Mouse (Mus musculus) embryonic stem cell, embryonic (primary cell): ENCODE results near the gene Hagh.

Experiments used
- CTCF ChIA-PET, 4 experiments: fragments of 300-600 bp in 2 of 4; fragments of 350-600 bp in 2 of 4; sonication (Branson Sonifier 250); formaldehyde crosslinking; loops; one replicate each; lab custom pipeline; 2022; ENCODE audit warnings: inconsistent platforms in 2 of 4; lab: Charles Lee
- POLR2A ChIA-PET, 4 experiments: fragments of 300-600 bp in 2 of 4; fragments of 350-600 bp in 2 of 4; sonication (Branson Sonifier 250); formaldehyde crosslinking; loops; one replicate each; lab custom pipeline; 2022; ENCODE audit warnings: antibody characterized with exemption in 4 of 4, inconsistent platforms in 1 of 4; lab: Charles Lee

Hagh gene

DNA sequence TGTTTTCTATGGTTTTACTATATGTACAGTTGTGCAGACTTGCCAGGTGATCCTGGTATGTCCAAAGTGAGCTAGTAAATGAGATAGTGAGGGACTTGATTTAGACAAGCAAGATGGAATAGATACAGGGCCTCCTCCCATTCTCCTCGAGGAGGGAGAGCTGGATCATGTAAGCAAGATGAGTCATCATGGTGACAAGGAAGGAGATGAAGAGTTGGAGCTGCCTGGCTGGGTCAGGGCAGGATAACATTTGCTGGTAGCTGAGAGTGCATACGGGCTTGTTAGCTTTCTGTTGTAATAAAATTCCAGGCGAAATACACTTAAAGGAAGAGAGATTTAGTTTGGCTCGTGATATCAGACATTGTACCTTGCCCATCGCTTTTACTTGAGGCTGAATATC lies 398 bp downstream of the Hagh start:
- ChIA-PET CTCF (interaction anchor here (0.6 to 2.1 kb wide), 19 partner anchors 9 to 379 kb away, joined by 3 to 11 read pairs (median 4); partner anchors contain the start of genes Fahd1 (in 2 of the 4), Eme2 (in 1 of the 4), Mrps34 (in 1 of the 4) and Nubp2 (in 1 of the 4)), POLR2A (interaction anchor here in 3 of 4 experiments (0.8 to 4.0 kb wide), 15 partner anchors 10 to 121 kb away, joined by 3 to 35 read pairs (median 5); partner anchors contain the start of genes Fahd1 (in 3 of the 3), Jpt2 (in 1 of the 3), Nubp2 (in 1 of the 3) and Spsb3 (in 1 of the 3))

DNA sequence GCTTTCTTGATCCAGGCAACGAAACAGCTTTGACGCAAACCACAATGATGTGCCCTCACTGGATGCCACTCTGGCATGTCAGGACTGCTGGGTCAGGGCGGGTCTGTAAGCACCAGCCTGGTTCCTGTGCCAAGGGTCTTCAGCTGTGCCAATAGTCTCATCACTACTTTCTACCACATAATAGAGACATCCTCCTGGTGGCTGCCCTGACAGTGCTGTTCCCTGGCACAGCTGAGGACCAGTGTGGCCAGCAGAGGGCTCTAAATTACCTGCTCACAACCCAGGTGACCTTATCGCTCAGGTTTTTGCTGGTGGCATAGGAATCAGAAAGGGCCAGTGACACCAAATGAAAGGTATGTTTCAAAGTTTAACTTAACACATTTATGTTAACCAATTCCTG lies 1.2 kb downstream of the Hagh start:
- ChIA-PET CTCF (interaction anchor here (0.9 to 2.1 kb wide), 15 partner anchors 8 to 379 kb away, joined by 3 to 11 read pairs (median 4); partner anchors contain the start of genes Fahd1 (in 2 of the 4), Eme2 (in 1 of the 4), Mrps34 (in 1 of the 4) and Spsb3 (in 1 of the 4)), POLR2A (interaction anchor here in 2 of 4 experiments (0.7 to 4.0 kb wide), 9 partner anchors 9 to 96 kb away, joined by 3 to 35 read pairs (median 4); partner anchors contain the start of genes Fahd1 (in 2 of the 2), Eme2 (in 1 of the 2), Mrps34 (in 1 of the 2) and Nubp2 (in 1 of the 2))

DNA sequence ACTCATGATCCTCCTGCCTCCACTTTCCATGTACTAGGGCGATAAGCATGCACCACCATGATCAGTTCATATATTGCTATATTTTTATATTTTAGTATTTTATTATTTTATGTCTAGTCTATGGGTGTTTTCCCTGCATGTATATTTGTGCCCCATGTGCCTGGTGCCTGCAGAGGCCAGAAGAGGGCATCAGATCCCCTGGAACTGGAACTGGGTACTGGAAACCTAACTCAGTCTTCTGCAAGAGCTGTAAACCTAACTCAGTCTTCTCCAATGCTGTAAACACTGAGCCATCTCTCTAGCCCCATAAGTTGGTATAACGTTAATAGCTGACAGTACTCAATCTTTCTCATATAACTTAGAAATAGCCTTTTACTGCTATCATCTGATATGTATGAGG lies 2.7 kb downstream of the Hagh start:
- POLR2A ChIA-PET: interaction anchor here in 3 of 4 experiments (1.2 to 1.9 kb wide), 4 partner anchors 35 to 442 kb away, joined by 3 to 6 read pairs (median 4); partner anchors contain the start of genes Eme2 (in 1 of the 3) and Mrps34 (in 1 of the 3)
- CTCF ChIA-PET: interaction anchor here in 2 of 4 experiments (1.0 to 1.5 kb wide), 4 partner anchors 35 to 97 kb away, joined by 3 to 7 read pairs (median 6); no protein-coding TSS in a partner anchor

DNA sequence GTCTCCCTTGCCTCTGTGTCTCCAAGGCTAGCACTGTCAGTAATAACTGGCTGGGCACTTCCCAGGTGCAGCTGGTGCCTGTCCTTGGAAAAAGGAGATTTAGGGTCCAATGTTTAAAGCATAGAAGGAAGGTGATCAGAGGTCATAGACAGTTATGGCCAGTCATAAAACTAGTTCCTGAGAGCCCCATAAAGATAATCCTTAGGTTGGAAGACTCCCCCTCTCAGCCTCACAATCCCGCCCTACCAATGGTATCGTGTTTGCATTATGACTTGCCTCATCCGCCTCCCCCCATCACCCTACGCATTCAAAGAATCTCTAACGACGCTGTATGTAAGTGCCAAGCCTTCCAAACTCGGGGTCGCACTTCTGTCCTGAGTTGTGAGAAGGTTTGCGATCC lies 4.6 kb downstream of the Hagh start:
- ChIA-PET CTCF (interaction anchor here in 2 of 4 experiments (0.9 to 1.9 kb wide), 4 partner anchors 26 to 93 kb away, joined by 3 to 4 read pairs (median 4); no protein-coding TSS in a partner anchor), POLR2A (interaction anchor here in 2 of 4 experiments (0.8 to 8.5 kb wide), 7 partner anchors 33 to 123 kb away, joined by 3 to 55 read pairs (median 3); no protein-coding TSS in a partner anchor)

DNA sequence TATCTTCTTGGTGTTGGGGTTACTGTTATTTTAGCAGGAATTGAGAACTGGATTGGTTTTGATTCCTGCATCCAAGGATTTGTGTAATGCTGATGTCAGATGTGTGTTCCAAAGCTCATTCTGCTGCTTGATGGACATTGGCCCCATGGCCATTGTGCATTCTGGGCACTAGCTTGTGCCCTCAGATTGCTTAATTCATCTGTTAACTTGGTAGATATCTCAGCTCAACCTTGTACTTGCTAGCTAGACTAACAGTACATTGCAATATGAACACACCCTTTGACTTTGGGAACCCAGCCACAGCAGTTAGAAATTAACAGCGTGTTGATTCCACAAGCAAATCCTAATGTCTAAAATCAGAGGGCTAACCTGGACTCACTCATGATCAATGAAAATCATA lies 7.4 kb downstream of the Hagh start:
- CTCF ChIA-PET: interaction anchor here in 2 of 4 experiments (0.5 to 1.3 kb wide), 2 partner anchors 102 kb away, joined by 3 read pairs; no protein-coding TSS in a partner anchor
- POLR2A ChIA-PET: interaction anchor here in 2 of 4 experiments (0.9 to 8.5 kb wide), 7 partner anchors 16 to 38 kb away, joined by 3 to 71 read pairs (median 31); partner anchors contain the start of genes Nubp2 (in 1 of the 2) and Spsb3 (in 1 of the 2)

DNA sequence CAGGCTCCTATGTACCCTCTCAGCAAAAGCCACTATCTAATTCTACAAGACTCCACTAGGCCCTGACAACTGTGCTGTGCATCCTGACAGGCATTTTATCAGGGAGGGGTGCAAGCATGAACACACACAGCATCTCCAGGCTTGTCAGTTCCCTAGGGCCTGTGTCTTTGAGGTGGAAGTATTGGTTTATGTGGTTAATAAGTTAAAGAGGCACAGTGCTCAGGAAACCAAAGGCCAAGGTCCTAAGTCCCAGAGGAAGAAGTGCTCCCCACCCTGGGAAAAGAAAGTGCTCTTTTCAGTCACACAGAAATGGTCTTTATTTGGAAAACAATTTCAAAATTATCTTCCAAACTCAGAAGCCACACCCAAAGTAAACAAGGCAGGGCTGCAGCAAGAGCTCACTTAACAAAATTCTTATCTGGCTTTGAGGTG lies 8.7 kb downstream of the Hagh start:
- ChIA-PET CTCF (interaction anchor here in 2 of 4 experiments (1.0 to 1.8 kb wide), 2 partner anchors 8 kb away, joined by 3 to 6 read pairs; partner anchors contain the start of gene Hagh (in 1 of the 2)), POLR2A (interaction anchor here in 3 of 4 experiments (0.6 to 8.5 kb wide), 36 partner anchors 8 to 292 kb away, joined by 3 to 92 read pairs (median 8); partner anchors contain the start of genes Eme2 (in 2 of the 3), Igfals (in 2 of the 3), Meiob (in 2 of the 3) and Mrps34 (in 2 of the 3))

DNA sequence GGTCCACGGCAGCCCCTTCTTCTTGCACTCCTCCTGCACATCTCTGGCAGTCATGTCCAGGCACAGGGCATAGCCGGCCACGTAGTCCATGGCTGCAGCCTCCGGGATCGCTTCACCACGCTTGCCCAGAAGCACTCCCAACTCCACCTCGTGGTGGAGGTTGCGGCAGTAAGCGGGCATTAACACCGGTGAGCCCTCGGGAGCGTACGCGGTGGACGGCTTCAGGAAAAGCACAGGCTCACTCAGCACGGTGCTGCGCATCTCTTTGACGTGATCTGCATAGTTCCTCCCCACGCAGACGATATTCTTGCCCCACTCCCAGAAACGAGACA lies 9.8 kb downstream of the Hagh start:
- POLR2A ChIA-PET: interaction anchor here in 3 of 4 experiments (0.6 to 8.5 kb wide), 97 partner anchors 8 to 947 kb away, joined by 3 to 92 read pairs (median 5); partner anchors contain the start of genes Eme2 (in 3 of the 3), Hagh (in 3 of the 3), Igfals (in 3 of the 3) and Jpt2 (in 3 of the 3)
- CTCF ChIA-PET: interaction anchor here in 2 of 4 experiments (0.6 to 1.8 kb wide), 15 partner anchors 9 to 718 kb away, joined by 3 to 9 read pairs (median 4); partner anchors contain the start of genes Hagh (in 2 of the 2), Mapk8ip3 (in 1 of the 2), Nubp2 (in 1 of the 2) and Spsb3 (in 1 of the 2)

DNA sequence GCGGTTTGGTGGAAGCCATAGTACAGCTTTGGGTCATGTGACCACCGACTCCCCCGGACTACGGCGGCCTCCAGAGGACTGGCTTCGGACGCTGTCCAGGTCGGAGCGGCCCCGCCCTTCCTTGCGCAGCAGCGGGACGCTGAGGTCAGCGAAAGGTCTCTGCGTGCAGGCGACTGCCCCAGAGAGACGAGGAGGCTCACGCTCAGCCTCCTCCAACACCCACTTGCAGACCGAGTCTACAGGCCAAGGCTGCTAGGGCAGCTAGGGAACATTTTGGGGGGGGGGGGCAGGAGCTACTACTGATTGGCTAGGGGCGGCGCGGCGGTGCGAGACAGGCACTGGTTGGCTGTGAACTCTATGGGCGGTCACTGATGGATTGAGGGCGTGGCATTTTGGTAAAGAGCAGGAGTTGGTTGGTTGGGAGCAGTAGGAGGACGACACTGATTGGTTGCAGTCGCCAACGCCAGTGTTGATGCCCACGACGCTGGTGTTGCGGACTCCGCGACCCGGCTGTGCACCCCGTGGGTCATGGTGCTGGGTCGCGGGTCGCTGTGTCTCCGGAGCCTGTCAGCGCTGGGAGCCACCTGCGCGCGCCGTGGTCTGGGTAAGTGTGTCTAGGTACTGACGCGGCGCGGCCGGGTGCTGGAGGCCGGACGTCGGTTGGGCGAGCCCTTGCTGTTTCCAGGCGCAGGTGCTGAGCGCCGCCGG lies 10.3 kb downstream of the Hagh start, which contains the start of gene Fahd1:
Gene Fahd1 (minus strand): TSS at position 300 of the 708 bp plus-strand sequence.
- POLR2A ChIA-PET: interaction anchor here (0.6 to 8.5 kb wide), 99 partner anchors 10 to 947 kb away, joined by 3 to 92 read pairs (median 5); partner anchors contain the start of genes Eme2 (in 3 of the 4), Hagh (in 3 of the 4), Igfals (in 3 of the 4) and Jpt2 (in 3 of the 4)
- CTCF ChIA-PET: interaction anchor here in 3 of 4 experiments (0.6 to 1.8 kb wide), 17 partner anchors 10 to 718 kb away, joined by 3 to 9 read pairs (median 4); partner anchors contain the start of genes Hagh (in 2 of the 3), Mapk8ip3 (in 1 of the 3), Nubp2 (in 1 of the 3) and Spsb3 (in 1 of the 3)

DNA sequence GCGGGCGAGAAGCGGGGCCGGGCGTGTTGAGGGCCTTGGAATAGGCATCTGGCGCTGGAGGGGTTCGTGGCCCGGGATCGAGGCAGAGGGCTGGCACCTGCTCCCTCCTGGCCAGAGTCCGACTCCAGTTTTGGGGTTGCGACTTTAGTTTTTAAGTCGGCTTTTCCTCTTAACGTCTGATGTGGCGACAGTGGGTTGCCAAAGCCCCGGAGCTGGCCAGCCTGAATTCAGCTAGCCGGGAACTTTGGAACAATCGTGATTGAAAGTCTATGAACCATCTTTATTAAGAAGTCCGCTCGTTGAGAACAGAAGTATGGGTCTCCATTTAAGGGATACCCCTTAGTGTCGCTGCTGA lies 10.8 kb downstream of the Hagh start:
- ChIA-PET POLR2A (interaction anchor here (0.6 to 8.5 kb wide), 73 partner anchors 9 to 946 kb away, joined by 3 to 92 read pairs (median 6); partner anchors contain the start of genes Eme2 (in 3 of the 4), Hagh (in 3 of the 4), Jpt2 (in 3 of the 4) and Mrps34 (in 3 of the 4)), CTCF (interaction anchor here in 3 of 4 experiments (0.6 to 1.7 kb wide), 15 partner anchors 27 to 717 kb away, joined by 3 to 9 read pairs (median 3); partner anchors contain the start of genes Mapk8ip3 (in 1 of the 3), Spsb3 (in 1 of the 3) and Ube2i (in 1 of the 3))

DNA sequence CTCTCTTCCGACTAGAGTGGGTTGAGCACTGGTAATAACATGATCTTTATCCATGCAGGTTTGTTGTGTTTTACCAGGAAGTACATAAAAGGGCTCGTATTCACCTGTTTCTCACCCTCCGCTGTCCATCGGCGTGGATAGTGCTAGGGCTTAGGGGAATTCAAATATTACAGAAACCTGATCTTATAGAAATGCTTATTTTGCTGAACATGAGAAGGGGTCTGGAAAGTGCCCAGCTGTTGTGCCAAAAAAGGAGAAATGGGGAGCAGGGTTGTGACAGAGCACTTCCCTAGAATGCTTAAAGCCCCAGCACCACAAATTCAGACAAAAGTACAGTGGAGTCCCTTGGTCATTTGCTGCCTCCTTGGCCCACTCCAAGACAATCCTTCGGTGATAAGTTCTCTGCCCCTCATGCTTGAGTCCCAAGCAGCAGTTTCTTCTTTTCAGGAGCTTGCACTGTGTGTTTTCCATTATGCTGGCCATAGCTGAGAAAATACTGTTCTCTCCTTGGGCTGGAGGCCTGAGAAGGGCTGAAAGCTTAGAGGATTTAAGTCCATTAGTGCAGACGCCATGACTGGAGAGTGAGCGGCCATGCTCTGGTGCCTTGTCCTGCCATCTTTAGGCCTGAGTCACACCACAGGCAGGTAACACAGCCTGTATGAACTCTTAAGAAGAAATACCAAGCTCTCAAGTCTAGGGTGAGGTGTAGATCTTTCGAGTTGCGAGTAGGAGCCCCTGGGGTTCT lies 11.6 kb downstream of the Hagh start:
- CTCF ChIA-PET: interaction anchor here in 2 of 4 experiments (0.6 to 1.7 kb wide), 7 partner anchors 26 to 129 kb away, joined by 3 to 6 read pairs (median 3); partner anchors contain the start of gene Spsb3 (in 1 of the 2)
- POLR2A ChIA-PET: interaction anchor here in 3 of 4 experiments (0.6 to 8.5 kb wide), 30 partner anchors 11 to 324 kb away, joined by 3 to 92 read pairs (median 10); partner anchors contain the start of genes Eme2 (in 2 of the 3), Hagh (in 2 of the 3), Hs3st6 (in 2 of the 3) and Igfals (in 2 of the 3)

DNA sequence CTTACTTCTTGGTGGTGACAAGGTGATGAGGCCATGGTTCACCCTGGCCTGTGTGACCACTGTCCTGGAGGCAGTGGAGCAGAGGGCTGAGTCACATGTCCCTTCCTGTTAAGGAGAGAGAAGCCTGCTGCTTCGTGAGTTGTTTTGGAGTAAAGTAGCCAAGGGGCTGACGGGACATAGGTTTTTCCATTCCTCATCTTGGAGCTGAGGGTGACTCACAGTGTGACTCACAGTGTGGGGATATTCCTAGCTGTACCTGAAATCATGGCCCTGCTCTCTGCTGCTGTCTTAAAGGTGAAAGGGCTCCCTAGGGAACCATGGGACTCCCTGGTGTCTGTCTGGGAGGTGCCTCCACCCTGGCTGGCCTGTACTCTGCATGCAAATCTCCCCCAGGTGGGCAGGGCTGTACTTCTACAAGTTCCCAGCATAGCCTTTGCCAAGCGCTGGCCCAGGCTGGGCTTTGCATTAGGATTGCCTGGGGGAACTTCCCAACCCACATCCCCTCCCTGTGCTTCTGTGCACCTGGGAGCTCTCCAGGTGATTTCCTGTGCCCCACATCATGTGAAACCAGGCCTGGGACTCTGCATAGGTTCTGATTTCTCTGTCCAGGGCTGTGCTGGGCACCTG lies 16.0 kb downstream of the Hagh start:
- CTCF ChIA-PET: interaction anchor here in 2 of 4 experiments (0.5 to 0.6 kb wide), 2 partner anchors 169 to 414 kb away, joined by 3 to 4 read pairs; no protein-coding TSS in a partner anchor
- POLR2A ChIA-PET: interaction anchor here in 2 of 4 experiments (1.7 to 24.0 kb wide), 4 partner anchors 18 to 418 kb away, joined by 3 to 369 read pairs (median 246); partner anchors contain the start of genes Nubp2 (in 2 of the 2), Spsb3 (in 2 of the 2), Eme2 (in 1 of the 2) and Mrps34 (in 1 of the 2)

DNA sequence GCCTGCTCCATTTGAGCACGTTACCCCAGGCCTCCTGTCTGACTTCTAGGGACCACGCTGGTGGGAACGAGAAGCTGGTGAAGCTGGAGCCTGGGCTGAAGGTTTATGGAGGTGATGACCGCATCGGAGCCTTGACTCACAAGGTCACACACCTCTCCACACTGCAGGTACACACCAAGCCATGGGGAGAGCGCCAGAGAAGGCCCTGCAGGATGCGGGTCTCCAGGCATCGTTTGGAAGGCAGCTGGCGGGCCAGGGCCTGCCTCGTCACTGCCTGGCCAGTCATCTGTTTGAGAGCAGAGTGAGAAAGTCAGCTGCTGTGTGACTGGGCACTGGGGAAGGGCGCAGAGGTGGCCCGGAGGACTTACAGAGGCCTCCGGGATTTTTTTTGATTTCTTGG lies 16.6 kb downstream of the Hagh start:
- CTCF ChIA-PET: interaction anchor here in 1 of 4 experiments (1.4 kb wide), 1 partner anchor 26 kb away, joined by 4 read pairs; no protein-coding TSS in a partner anchor
- POLR2A ChIA-PET: interaction anchor here in 3 of 4 experiments (0.8 to 24.0 kb wide), 7 partner anchors 18 to 418 kb away, joined by 3 to 369 read pairs (median 6); partner anchors contain the start of genes Eme2 (in 2 of the 3), Mrps34 (in 2 of the 3), Nme3 (in 2 of the 3) and Nubp2 (in 2 of the 3)

DNA sequence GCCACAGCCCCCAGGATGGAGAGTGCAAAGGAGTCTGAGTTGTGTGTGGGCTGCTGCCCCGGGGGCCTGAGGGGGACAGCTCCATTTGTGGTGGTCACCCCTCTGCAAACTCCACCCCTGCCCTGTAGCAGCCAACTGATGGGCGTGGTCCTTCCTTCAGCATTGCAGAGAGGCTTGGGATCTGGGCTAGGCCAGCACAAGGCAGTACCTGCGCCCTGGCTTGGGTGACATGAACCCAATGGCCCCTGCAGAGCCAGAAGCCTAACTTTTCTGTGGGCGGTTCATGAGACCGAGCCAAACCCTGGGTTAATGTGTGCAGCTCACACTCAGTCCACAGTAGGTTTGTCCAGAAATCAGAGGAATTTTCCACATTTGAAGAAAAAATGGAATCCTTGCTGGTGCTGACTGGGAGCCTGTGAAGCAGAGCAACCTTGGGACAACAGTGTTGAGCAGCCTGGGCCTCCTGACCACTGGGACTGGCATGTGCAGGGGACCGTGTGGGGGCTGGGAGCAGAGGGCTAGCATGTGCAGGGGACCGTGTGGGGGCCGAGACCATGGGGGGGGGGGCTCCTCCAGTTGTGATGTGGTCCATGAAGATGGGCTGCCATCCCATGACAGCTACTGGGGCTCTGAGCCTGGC lies 18.0 kb downstream of the Hagh start:
- ChIA-PET CTCF (interaction anchor here in 1 of 4 experiments (1.4 kb wide), 1 partner anchor 24 kb away, joined by 4 read pairs; no protein-coding TSS in a partner anchor), POLR2A (interaction anchor here in 3 of 4 experiments (1.2 to 24.0 kb wide), 7 partner anchors 9 to 39 kb away, joined by 3 to 369 read pairs (median 6); partner anchors contain the start of genes Eme2 (in 2 of the 3), Mrps34 (in 2 of the 3), Nubp2 (in 2 of the 3) and Spsb3 (in 2 of the 3))

DNA sequence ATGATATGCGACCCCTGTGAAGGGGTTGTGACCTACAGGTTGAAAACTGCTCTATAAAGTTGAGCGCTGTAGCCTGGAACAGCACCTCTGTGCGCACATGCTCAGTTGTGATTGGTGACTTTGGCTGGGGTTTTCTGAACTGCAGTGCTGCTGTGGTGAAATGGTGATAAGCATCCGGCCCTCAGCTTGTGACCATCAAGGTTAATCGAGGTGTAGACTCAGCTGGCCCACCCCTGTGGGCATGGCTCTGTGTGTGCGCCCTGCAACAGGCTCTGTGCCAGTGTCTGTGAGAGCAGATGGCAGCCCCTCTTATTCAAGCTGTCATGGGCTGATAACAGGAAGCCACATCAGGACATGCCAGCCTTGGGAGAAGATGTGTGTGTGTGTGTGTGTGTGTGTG lies 19.0 kb downstream of the Hagh start:
- POLR2A ChIA-PET: interaction anchor here in 2 of 4 experiments (1.1 to 24.0 kb wide), 6 partner anchors 8 to 35 kb away, joined by 3 to 369 read pairs (median 108); partner anchors contain the start of genes Eme2 (in 2 of the 2), Nubp2 (in 2 of the 2), Spsb3 (in 2 of the 2) and Fahd1 (in 1 of the 2)
- CTCF ChIA-PET: no interaction called here
